Mouse (Mus musculus) hindbrain, embryonic 11.5 days (tissue): ENCODE measurements around the gene Pheta1. TPM values are rescaled to one million over a fixed set of nuclear protein-coding genes. Genes with fewer than 3 reads are reported as not detected.

ENCODE experiments used
- ATAC-seq: fragments of 200-750 bp; cut with Nextera tagmentation; 2 replicates; pipeline ENCODE4 v1.8.0; 2017; ENCODE audit warnings: mild to moderate bottlenecking, moderate TSS enrichment, moderate library complexity; ENCODE audit not compliant: low FRiP score
- DNase-seq: peaks from one replicate; pipeline ENCODE4 v3.0.0-alpha.2; 2015; ENCODE audit warnings: low spot score
- H3K27ac ChIP-seq: fragments of 300-500 bp; sonication (generic); 2 replicates; pipeline ENCODE4 v1.5.1; 2014; ENCODE audit warnings: mild to moderate bottlenecking, low read depth, low read length
- H3K27me3 ChIP-seq: fragments of 300-500 bp; sonication (generic); 2 replicates; pipeline ENCODE4 v1.6.1; 2014; ENCODE audit warnings: mild to moderate bottlenecking, low read length, moderate library complexity, mixed read lengths; ENCODE audit not compliant: control insufficient read depth, insufficient read depth
- H3K36me3 ChIP-seq: fragments of 300-500 bp; sonication (generic); 2 replicates; pipeline ENCODE4 v1.6.1; 2014; ENCODE audit warnings: mild to moderate bottlenecking, low read length, moderate library complexity, mixed read lengths; ENCODE audit not compliant: control insufficient read depth, insufficient read depth
- H3K4me1 ChIP-seq: fragments of 300-500 bp; sonication (generic); replicated peaks from 2 replicates; pipeline ENCODE4 v1.6.1; 2014; ENCODE audit warnings: low read length, mixed read lengths; ENCODE audit not compliant: control insufficient read depth, insufficient read depth
- H3K4me2 ChIP-seq: fragments of 300-500 bp; sonication (generic); replicated peaks from 2 replicates; pipeline ENCODE4 v1.6.1; 2014; ENCODE audit warnings: mild to moderate bottlenecking, low read depth, low read length
- H3K4me3 ChIP-seq: fragments of 300-500 bp; sonication (generic); 2 replicates; pipeline ENCODE4 v1.5.1; 2014; ENCODE audit warnings: low read depth, low read length
- H3K9ac ChIP-seq: fragments of 300-500 bp; sonication (generic); 2 replicates; pipeline ENCODE4 v1.6.1; 2014; ENCODE audit warnings: low read depth, low read length
- H3K9me3 ChIP-seq: fragments of 300-500 bp; sonication (generic); 2 replicates; pipeline ENCODE4 v1.6.1; 2016; ENCODE audit warnings: low read length; ENCODE audit not compliant: control insufficient read depth
- WGBS: fragments of 180-500 bp; shearing (Covaris S2); extraction: QIAGEN DNeasy Blood & Tissue Kit; methylation state at CpG from one replicate; pipeline ENCODE4 v1.1.7; 2014; 5-methylcytosine and 5-hydroxymethylcytosine counted together
- polyA plus RNA-seq: library from polyadenylated mRNA; unstranded; fragments of >200 nt; fragmentation: Nextera tagmentation; extraction: Ambion mirVana; gene quantifications from 2 replicates; pipeline ENCODE4 v1.2.1, GENCODE M21; 2014

Gene Pheta1
- polyA plus RNA-seq, 1 experiment from 2014 or later = 27.0 TPM

GRCm38 (mm10) chr5:121894647-121895046, 45.9 kb downstream of the Pheta1 start:
- H3K36me3 ChIP-seq = no peaks in the 10 kb centered on the region
- H3K4me2 ChIP-seq = no peak overlapping the region
- no peak for ATAC-seq
- H3K27me3 ChIP-seq = no peaks in the 10 kb centered on the region
- H3K4me3 ChIP-seq = no peak overlapping the region
- no peak overlapping the region for H3K27ac ChIP-seq
- 43% methylated on average over 10 of the region's 10 CpGs for WGBS
- H3K9me3 ChIP-seq = no peaks in the 10 kb centered on the region
- 0 out of 2 replicates have a peak, but pooled peaks cover 2% of the 10 kb centered on the region for H3K4me1 ChIP-seq
- no peak overlapping the region for H3K9ac ChIP-seq
- peak; percentile 13 for DNase-seq

- DNase-seq = peak; percentile 10
- Histone ChIP-seq H3K36me3 (no peaks in the 10 kb centered on the region), H3K27me3 (no peaks in the 10 kb centered on the region), H3K4me3 (no peak overlapping the region), H3K9me3 (no peaks in the 10 kb centered on the region), H3K4me1 (0 out of 2 replicates have a peak, but pooled peaks cover 2% of the 10 kb centered on the region), H3K27ac (no peak overlapping the region), H3K9ac (no peak overlapping the region), H3K4me2 (no peak overlapping the region)
- ATAC-seq = no peak
- 63% methylated on average over 24 of the region's 24 CpGs for WGBS
Observed at GRCm38 (mm10) chr5:121895117-121895756, 46.5 kb downstream of the Pheta1 start.

GRCm38 (mm10) chr5:121902809-121903745, 54.3 kb downstream of the Pheta1 start:
- H3K36me3 ChIP-seq = no peaks in the 10 kb centered on the region
- no peaks in the 10 kb centered on the region for H3K9me3 ChIP-seq
- H3K27ac ChIP-seq = peak overlapping the region; percentile 79
- no peak overlapping the region for H3K4me2 ChIP-seq
- DNase-seq = peak; percentile 39
- no peak overlapping the region for H3K4me3 ChIP-seq
- WGBS = 44% methylated on average over 23 of the region's 23 CpGs
- H3K4me1 ChIP-seq = peaks cover 4% of the 10 kb centered on the region; the same call in 1 of the 2 replicates
- 0 out of 2 replicates have a peak, but pooled peaks have one; percentile 56 for ATAC-seq
- peak overlapping the region; percentile 11; the same call in 1 of the 2 replicates for H3K9ac ChIP-seq
- H3K27me3 ChIP-seq = no peaks in the 10 kb centered on the region

Other genes with a start within 250 kb of the Pheta1 start
- 1.8 and 2.8 TPM in 2 replicates for gene Acad12, start 230.0 kb upstream of the Pheta1 start, polyA plus RNA-seq
- gene Acad10, start 188.5 kb upstream of the Pheta1 start, polyA plus RNA-seq = 2.1 and 2.5 TPM in 2 replicates
- gene Brap, start 188.4 kb upstream of the Pheta1 start, polyA plus RNA-seq = 36.8 and 38.8 TPM in 2 replicates
- 63.5 and 75.2 TPM in 2 replicates for gene Atxn2, start 137.6 kb upstream of the Pheta1 start, polyA plus RNA-seq
- gene Sh2b3, start 11.3 kb upstream of the Pheta1 start, polyA plus RNA-seq = 8.4 and 9.6 TPM in 2 replicates
- 13.7 and 17.4 TPM in 2 replicates for gene Cux2, start 201.1 kb downstream of the Pheta1 start, polyA plus RNA-seq